Comparison of ENCODE assay signal across 8 mouse cellular contexts in the genomic region with DNA sequence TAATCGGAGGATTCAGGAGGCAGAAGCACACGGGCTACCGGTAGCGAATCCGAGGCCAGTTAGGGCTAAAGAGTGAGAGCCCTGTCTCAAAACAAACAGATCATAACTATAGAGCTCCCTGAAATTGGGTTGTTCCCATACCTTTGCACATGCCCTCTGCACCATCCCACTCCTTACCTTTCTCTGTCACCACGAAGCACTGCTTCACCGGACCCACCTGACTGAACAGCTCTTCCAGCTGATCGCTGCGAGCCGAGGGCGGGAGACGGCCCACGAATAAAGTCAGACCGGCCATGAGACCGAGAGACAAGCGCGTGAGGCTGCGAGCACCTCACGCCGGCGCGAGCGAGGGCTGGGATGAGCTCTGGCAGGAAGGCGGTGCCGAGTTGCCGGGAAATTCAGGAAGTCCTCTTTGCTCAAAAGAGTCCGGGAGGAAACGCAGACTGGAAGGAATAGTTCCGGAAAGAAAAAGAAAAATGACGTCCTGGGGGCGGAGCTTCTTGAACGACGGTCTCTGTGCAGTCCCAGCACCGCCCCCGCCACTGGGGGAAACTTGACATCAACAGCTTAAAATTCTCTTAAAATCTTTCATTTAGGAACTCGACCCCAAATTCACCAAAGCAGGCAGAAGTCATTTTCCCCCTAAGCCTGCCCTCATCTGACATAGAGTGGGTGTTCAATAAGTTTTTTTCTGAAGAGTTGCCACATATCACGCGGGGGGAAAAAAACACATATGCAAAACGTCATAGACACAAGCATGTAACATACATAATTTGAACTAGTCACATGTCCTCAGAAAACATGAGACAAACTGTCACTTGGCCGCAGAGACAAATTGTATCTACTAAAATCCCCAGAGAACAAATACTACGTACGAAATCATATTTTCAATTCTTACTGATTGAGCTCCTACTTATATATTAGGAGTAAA. TPM values are rescaled to one million over a fixed set of nuclear protein-coding genes. Genes with fewer than 3 reads are reported as not detected.
A peak's percentile ranks its signal among the peaks of the same experiment; 100 is the strongest.
DNase-seq lines count a peak whose midpoint lies in the region; ATAC-seq lines count a peak whose summit lies in the region.

A gene (minus strand): TSS at position 693 of the 931 bp plus-strand sequence.

- no peak within 1 kb of the TSS for H3K27ac ChIP-seq in hindbrain, embryonic 11.5 days (ENCODE audit: low read depth, low read length)

- peaks cover 20% of the 10 kb centered on the region for H3K27me3 ChIP-seq in hindbrain, embryonic 11.5 days (ENCODE audit: control insufficient read depth, insufficient read depth, low read length)

- H3K4me2 ChIP-seq in hindbrain, embryonic 11.5 days (replicated peaks; ENCODE audit: low read depth, low read length) = peak within 1 kb of the TSS; percentile 76

- ATAC-seq in hindbrain, embryonic 11.5 days (ENCODE audit: low FRiP score) = peak; percentile 72

- H3K9me3 ChIP-seq in hindbrain, embryonic 11.5 days (ENCODE audit: control insufficient read depth, low read length) = no peaks in the 10 kb centered on the region

- peak; percentile 99 for DNase-seq in NIH3T3 (ENCODE audit: low read depth)
- peak; percentile 92 for DNase-seq in cerebellum, adult 9-11 months
- peak; percentile 83 to 98 for DNase-seq in frontal cortex, adult 2 months (ENCODE audit: extremely low spot score in 1 of 2, low spot score in 1 of 2)
- peak; percentile 94 for DNase-seq in hindbrain, embryonic 11.5 days (ENCODE audit: low spot score)
- peak; percentile 84 to 91 for DNase-seq in layer of hippocampus, postnatal 10 days (ENCODE audit: low spot score in 2 of 2)
- peak; percentile 95 for DNase-seq in lung, postnatal 10 days
- peak; percentile 75 for DNase-seq in ovary, postnatal 36 days (ENCODE audit: low spot score)
- peak; percentile 88 for DNase-seq in thymus, postnatal 25 days

- peak within 1 kb of the TSS; percentile 73 for H3K4me3 ChIP-seq in hindbrain, embryonic 11.5 days (ENCODE audit: low read depth, low read length)

- H3K4me1 ChIP-seq in hindbrain, embryonic 11.5 days (replicated peaks; ENCODE audit: control insufficient read depth, insufficient read depth, low read length) = no peaks in the 10 kb centered on the region

- H3K36me3 ChIP-seq in hindbrain, embryonic 11.5 days (ENCODE audit: control insufficient read depth, insufficient read depth, low read length) = no peaks in the 10 kb centered on the region

- WGBS in hindbrain, embryonic 11.5 days = 8% methylated on average over 42 of the region's 42 CpGs

- peak within 1 kb of the TSS; percentile 65 for H3K9ac ChIP-seq in hindbrain, embryonic 11.5 days (ENCODE audit: low read depth, low read length)

RNA-seq across cellular contexts. Expression of the gene that starts here (rescaled TPM):
- polyA plus RNA-seq in frontal cortex, adult 2 months (2012; rRNA removed) = 57.3 and 58.3 TPM in 2 replicates
- 68.1 and 69.0 TPM in 2 replicates for polyA plus RNA-seq in hindbrain, embryonic 11.5 days (2014; fragmentation: Nextera tagmentation; extraction: Ambion mirVana)
- total RNA-seq in layer of hippocampus, postnatal 10 days (2021) = 10 to 100 TPM; 33.7 to 43.6 TPM
